Mouse (Mus musculus) forelimb bud, embryonic 11.5 days (tissue): ENCODE results near the gene Fam107b.
"Not testable (repeated sequence)": the region's sequence is repeated elsewhere in the genome, so short reads cannot be mapped to it uniquely, and the experiment has no call there.

Experiments
- DNase-seq: peaks from one replicate; pipeline ENCODE4 v3.0.0-alpha.2; 2012; ENCODE audit warnings: low read depth, low spot score

Fam107b gene

DNA sequence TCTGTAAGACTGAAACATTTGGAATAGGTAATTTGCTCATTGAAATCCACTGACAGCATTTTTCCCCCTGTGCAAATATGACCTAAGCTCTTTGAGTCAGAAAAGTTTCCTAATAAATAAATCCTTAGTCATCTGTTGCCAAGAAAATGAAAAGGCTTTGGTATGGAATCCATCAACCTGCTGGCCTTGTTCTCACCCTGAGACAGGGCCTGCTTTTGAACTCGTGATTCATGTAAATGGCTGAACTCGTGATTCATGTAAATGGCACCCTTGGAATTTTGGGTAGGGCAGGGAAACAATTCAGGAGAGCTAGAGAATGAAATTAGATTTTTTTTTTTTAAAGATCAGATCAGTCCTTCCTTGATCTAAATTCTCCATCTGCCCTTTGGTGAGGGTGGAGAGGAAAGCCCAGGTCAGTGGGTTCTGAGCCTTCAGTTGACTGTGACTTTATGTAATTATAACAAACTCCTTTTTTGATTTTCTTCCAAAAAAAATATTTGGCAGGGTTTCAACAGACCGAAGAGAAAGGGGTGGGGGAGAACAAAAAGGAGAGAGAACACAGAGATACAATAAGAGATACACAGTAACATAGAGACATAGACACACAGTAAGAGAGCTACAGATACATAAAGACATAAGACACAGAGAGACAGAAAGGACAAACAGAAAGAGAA, 142.2 kb downstream of the Fam107b start:
- DNase-seq, result no peak

DNA sequence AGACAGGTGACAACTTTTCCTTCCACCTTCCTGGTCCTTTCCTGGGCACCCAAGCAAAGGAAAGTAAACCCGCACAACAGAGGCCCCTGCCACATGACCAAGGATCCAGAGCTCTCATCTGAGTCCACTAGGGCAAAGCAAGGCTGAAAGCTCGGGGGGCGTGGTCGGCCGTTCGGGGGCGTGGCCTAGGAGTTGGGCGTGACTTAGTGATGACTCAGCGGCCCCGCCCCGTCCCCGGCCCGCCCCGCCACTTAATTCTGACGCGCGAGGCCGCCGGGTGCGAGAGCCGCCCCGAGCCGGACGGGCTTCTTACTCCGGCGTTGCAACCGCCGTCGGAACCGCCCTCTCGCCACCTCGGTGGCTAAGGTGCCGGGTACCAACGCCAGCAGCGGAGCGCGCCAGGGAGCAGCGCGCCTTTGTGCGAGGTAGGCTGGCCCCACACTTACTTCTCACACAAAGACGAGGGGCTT, 143.0 kb downstream of the Fam107b start:
- DNase-seq, result peak; percentile 92

DNA sequence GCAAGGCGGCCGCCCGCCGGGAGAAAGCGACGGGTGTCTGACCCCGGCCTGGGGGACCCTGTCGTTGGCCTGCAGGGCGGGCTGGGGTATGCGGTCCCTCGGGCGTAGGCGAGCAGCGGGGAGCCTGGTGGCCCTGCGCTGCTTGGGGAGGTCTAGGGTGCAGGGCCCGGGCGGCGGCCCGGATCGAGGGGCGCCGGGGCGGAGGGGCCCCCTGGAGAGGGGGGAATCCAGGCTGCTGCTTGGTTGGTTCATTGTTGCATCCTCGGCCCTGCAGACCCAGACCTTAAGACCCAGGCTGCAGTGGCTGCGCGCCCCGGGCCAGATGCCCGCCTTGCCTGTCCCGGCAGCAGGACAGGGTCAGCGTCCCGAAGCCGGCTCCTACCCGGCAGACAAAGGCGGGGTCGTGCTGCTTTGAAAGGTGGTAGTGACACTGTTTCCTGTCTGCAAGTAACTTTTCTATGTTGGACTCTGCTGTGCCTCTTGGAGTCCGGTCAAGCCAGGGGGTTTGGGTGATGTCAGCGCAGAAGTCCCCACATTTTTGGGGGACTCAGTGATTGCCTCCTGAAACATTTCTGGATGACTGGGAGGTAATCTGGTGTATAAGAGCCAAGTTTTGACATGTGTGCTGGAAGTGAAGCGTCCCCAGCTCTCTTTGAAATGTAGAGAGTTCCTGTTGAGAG, 143.5 kb downstream of the Fam107b start:
- peak; percentile 42 for DNase-seq

DNA sequence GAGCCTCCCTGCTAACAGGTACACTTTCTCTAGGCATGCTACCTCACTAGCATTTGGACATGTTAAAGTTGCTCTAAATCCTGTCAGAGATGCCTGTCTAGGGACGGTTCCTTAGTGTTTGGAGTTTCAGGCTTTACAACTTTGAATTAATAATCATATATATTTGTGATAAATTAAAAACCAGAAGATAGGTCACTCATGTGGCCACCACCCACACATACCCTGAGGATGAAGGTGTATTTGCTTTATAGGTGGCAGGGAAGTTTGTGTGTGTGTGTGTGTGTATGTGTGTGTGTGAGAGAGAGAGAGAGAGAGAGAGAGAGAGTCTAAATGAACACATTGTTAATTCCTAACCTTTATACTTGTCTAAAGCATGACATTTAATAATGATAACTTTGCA, 144.2 kb downstream of the Fam107b start:
- DNase-seq, result no peak

DNA sequence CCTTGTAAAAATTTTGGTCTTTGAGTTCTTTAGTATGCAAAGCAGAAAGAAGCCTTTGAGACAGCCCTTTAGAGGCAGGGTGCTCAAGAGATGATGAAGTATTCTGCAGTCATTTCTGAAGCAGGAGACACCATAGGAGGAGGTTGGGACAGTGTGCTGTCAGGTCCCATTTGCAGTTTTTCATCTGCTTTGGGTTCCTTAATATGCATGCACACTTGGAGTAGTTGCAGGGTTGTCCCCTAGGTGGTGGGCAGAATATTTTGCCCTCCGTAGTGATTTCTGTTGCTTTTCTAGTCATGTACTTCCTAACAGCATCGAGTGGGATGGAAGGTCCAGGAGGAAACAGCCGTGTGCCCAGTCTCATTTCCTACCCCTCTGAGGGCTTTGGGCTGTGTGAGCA, 145.1 kb downstream of the Fam107b start:
- no peak for DNase-seq

DNA sequence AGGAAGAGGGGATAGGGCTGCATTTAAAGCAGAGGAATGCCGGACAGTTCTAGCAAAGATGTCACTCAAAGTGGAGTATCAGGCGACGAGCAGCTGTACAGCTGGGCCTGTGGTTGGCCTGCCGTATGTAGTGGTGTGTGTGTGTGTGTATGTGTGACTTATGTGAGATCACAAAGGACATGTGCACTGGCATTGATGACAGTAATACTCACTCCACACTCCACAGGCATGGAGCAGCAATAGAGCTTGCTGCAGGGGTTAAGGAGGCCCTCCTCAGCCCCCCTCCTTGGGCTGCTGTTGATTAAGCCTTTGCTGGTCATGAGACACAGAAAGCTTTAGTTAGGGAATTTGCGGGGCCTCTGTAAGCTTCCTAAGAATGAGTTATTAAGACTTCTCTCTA, 147.0 kb downstream of the Fam107b start:
- no peak for DNase-seq

DNA sequence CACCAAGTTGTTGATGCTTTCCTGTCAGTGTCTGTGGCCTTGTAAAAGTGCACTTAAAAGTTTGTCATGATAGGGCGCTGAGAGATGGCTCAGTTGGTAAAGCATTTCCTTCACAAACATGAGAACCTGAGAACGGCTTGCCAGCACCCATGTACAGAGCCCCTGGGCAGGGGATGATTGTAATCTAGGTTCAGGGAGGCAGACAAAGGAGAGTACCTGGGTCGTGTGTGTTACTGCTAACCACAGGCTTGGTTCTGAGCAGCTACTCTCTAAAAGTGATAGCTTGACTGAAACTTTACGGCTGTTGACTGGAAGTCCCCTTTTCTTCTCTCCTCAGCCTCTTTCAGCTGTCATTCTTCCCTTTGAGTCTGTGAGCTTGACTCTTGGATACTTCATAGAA, 147.6 kb downstream of the Fam107b start:
- DNase-seq, result no peak

DNA sequence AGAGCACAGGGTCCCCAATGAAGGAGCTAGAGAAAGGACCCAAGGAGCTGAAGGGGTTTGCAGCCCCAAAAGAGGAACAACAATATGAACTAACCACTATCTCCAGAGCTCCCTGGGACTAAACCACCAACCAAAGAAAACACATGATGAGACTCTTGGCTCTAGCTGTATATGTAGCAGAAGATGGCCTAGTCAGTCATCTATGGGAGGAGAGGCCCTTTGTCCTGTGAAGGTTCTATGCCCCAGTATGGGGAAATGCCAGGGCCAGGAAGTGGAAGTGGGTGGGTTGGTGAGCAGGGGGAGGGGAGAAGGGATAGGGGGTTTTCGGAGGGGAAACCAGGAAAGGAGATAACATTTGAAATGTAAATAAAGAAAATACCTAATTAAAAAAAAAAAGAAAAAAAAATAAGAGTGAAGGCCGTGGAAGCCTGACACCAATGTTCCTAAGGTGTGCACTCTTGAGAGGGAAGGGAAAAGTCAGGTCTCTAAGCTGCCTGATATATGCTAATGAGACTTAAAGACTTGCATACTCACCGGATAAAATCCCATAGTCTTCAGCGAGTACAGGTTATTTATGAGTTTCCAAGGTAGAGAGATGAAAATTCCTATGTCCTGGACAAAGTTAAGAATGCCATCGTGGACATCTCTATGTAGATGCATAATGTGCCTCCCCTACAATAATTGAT, 149.3 kb downstream of the Fam107b start:
- DNase-seq, result not testable (repeated sequence)

DNA sequence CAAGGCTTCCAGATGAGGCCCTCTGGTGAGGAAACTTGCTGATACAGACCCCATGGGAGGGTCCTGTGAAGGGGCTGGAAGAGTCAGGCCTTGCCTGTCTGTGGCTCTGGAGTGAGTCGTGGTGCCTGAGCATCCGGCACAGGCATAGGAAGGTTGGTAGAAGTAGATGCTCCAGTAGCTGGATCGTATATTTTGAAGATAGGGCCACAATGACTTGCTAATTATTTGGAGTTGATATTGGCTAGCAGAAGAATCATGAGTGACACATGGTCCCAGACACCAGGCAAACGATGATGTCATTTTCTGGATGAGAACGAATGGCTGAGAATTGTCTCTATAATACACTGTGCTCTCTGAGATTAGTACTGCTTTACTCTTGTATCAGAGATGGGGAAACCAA, 150.8 kb downstream of the Fam107b start:
- no peak for DNase-seq

DNA sequence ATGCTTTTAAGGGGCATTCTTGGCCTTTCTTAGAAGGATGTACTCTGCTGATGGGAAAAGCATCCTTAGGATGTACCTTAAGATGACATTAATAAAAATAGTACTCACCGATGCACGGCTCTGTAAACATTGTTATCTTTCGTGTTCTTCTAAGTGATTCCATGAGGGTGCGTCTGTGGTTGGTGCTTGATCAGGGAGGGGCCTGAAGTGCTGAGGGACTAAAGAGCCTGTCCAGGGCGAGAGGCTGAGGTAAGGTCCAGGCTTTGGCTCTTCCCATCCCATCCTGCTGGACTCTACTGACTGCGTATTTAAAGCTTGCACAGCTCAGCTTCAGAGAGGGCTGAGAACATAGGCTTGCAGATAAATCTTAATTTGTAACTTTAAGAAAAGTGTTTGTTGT, 151.7 kb downstream of the Fam107b start:
- no peak for DNase-seq

DNA sequence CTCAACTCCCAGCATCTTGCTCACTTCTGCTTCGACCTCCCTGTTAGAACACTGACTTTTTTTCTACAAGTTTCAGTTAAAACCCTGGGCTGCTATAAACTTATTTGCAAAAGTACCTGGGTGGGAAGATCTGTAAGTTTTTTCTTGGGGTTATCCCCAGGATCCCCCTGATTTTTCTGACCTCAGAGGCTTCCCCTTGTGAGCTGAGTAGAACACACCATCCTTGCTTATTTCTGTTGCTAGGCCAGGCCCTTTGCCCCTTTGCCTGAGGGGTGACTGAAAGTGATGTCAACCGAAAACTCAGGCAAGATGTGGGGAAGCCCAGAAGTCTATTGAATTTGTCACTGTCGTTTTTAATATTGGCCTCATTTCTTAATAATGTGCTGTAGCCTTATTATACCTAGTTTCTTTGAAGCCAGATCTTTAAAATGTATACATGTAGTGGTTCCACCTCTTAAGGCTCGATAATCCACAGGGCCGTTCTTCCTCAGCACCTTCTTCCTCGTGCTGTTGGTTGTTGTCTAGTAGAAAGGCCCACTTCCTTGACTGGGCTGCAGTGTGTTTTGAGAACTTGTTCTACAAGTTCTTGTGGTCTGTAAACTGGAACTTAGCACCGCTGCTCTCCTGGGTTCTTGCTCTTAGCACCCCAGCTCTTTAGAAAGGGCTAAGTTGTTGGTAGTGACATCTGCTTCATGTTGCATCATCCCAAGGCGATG, 153.3 kb downstream of the Fam107b start:
- DNase-seq, result no peak

DNA sequence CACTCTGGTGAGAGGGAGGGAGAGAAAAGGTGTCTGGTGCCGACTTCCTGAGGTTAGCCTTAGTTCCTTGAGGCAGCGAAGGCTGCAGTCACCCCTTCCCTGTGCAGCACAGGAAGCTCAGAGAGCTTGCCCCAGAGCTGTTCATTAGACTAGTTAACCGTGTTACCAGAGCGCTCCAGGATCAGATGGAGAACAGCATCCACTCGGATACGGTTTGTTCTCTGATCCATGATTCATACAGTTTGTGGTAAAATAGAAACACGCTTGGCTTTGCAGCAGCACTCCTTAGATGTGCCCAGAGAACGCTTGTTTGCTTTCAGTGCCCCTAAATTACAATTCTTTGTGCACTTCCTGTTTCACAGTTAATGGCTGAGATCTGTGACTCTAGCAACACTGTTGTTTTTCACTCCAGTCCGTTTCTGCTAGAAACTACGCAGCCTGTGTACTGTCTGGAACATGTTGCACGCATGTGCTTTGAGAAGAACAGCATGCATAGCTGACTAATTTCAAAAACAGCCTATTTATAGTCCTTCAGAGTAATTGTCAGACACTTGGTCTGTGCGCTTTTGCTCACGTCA, 156.3 kb downstream of the Fam107b start:
- no peak for DNase-seq

DNA sequence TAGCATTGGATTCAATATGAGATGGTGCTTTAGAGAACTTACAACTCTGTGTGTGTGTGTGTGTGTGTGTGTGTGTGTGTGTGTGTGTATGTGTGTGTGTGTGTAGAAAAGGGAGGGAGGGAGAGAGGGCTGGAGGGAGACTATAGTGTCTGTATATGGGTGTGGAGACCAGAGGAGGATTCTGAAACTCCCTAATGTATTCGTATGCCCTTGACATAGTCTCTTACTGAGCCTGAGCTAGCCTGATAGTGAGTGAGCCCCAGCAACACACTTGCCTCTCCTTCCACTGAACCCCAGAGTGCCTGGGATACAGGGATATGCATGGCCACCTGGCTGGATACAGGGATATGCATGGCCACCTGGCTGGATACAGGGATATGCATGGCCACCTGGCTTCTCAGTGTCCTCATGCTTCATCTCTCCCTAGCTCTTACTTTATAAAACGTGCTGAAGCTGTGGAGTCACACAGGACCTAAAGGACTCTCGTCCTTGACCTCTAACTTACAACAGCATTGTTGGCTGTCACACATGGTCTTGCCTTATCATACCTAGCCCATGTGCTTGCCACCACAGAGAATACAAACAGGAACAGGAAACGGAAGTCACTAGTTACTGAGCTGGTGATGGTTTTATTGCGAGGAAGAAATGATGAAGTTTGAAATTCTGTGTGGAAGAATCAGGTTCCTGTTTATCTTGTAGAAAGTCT, 157.1 kb downstream of the Fam107b start:
- no peak for DNase-seq

DNA sequence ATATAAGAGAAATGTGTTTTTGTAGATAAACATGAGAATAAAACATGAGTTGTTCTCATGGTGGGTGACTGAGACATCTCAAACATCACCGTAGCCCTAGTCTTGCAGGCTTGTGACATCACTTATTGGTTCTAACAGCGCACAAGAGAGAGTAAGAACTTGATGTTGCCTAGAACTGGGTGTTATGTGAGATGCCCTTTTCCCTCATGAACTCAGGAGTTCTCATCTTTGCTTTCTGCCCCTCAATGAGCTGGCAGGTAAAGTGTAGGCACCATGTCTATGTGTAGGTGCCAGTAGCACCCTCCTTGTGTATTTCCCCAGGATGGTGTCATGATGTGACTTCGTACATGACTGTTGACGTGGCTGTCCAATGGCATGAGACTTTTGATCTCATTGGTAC, 157.8 kb downstream of the Fam107b start:
- DNase-seq, result no peak

DNA sequence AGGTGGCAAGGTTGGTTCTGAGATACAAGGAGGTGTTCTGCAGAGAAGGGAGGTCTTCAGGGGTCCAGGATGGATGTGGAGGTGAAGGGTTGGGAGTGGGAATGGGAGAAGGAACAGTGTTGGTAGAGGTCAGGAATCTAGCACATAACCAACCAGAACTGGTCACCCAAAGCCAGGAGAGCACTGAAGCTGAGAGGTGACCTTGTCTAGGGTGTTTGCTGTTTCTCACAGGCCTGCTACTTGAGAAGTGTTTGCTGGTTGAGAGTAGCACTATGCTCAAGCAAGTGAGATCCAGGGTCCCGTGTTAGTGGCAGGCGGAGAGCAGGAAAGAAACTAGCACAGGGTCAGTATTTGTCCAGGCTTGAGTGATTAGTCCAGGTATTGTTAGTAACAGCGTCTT, 159.3 kb downstream of the Fam107b start:
- no peak for DNase-seq

DNA sequence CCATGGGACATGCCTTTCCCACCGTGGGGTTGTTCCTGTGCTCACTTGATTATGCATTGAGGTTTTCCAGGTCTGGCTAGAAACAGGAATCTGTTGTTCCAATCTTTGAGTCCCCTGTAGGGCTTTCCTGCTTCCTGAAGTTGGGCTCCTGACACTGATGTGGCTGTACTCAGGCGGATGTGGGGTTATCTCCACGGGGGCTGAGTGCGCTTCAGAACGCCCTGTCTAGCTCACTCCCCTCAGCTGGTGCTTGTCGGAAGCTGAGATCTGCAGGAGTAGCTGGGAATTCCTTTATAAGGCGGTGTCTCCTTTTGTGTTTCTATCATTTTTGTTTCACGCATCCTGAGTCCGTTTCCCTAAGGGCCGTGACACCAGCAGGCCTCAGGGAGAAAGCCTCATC, 160.5 kb downstream of the Fam107b start:
- DNase-seq, result no peak

DNA sequence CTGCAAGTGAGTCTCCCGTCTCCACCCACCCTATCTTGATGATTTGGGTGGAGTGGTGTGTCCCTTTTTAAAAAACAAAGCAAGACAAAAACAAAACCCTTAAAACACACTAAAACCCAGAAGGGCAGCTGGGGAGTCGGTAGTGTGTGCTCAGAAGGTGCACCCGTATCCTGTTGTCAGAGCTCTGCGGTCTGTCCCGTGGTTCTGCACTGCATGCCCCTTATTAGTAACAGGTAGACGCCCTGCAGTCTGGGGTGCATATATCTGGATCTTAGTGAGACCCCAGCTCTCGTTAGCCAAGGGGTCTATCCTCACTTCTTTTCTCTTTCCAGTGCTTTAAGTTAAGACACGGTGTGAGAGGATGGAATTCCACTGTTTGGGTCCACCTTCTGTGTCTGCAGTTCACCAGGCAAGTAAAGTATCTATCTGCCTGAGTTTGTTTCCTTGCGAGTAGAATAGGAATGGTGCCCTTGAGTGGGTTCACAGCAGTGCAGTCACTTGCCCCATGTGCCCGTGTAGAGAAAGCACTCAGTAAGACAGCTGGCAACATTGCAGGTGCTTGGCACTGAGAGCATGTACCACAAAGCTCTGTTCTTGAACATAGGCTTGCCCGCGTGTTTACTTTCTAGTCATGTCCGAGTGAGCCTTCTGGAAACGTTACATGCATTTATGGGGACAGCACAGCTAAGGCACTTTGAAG, 161.2 kb downstream of the Fam107b start:
- DNase-seq, result no peak

DNA sequence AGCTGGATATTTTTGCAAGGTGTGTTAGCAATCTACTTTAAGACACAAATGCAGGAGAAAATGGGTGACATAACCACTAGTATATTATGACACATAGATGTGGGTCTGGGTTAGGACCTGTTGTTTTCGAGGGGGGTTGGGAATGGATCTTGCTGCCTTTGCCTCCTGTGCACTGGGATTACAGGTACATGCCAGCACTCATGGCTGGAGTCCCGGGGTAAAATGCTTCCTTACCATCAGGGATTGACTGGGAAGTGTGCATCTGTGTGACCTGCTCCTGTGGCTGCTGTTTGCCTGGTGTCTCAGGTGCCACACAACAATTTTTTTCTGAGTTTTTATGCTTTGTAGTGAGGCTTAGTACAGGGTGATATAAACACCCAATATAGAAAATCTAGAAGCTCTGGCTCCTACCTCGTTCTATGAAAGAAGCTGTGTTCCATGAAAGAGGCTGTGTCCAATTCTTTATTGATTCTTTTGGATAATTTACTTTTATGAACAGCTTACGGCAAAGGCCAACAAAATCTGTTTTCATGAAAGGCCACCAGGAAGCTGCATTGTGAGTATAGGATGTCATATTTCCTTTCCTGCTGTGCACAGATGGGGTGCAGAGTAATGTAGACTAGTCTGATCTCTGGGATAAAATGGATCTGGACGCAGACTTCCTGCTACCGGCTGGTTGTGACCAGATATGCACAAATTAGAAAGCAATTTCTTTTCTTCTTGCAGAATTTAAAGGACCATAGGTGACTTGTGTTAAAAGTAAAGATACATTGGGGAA, 167.8 kb downstream of the Fam107b start:
- DNase-seq, result no peak

DNA sequence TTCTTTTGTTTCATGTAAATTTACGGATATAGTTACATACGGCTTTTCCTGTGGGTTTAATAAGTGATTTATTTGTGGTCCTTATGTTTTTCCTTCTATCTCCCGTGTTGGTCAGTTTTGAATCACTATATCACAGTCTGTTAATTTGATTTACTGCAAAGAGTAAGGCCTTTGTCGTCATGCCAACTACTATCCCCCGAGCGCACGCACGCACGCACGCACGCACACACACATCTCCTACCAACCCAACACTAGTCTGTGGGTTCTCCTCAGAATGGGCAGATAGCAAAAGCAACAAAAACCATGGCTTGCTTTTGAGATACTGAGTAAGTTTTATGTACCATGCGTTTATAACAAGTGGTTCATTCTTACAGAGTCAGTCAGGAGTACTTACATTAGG, 168.4 kb downstream of the Fam107b start:
- DNase-seq, result no peak
